Mouse (Mus musculus) liver, adult (tissue): ENCODE measurements around the gene Lin7b.

ENCODE experiments used
- GATA4 ChIP-seq: IDR thresholded peaks from 2 replicates; pipeline ENCODE4 v1.6.1; 2014; ENCODE audit warnings: mild to moderate bottlenecking, low read length; ENCODE audit not compliant: insufficient replicate concordance

Gene Lin7b

DNA sequence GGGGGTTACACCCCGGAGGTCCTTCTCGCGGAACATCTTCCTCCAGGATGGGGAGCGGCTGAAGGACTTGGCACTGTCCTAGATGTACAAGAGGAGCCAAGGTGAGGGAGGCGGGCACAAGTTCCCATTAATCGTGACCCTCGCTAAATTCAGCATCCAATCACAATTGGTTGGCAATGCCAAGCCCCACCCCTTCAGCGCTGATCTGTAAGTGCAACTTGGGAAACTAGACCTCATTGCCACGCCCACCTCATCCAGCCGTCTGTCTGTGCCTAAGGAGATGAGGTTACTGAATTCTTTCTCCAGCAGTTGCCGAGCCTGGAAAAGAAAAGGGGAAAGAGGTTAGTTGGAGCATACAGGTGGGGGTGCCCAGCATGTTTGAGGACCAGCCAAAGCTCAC lies 29.7 kb downstream of the Lin7b start:
- TF ChIP-seq GATA4: no peak

DNA sequence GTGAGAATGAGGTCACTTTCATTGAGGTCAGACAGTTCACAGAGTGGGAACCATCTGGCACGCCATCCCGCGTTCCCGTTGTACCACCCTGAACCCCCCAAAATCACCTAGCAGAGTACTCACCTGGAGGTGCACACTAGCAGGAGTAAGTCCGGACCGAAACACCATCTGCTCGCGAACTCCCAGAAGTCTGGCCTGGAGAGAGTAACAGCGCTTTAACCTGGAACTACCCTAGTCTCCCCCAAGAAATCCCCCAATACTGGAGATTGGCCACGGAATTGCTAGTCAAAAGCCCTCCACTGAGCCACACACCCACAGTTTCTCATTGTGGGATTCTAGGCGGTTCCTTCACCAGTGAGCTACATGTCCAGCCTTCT lies 30.3 kb downstream of the Lin7b start:
- TF ChIP-seq GATA4: no peak

DNA sequence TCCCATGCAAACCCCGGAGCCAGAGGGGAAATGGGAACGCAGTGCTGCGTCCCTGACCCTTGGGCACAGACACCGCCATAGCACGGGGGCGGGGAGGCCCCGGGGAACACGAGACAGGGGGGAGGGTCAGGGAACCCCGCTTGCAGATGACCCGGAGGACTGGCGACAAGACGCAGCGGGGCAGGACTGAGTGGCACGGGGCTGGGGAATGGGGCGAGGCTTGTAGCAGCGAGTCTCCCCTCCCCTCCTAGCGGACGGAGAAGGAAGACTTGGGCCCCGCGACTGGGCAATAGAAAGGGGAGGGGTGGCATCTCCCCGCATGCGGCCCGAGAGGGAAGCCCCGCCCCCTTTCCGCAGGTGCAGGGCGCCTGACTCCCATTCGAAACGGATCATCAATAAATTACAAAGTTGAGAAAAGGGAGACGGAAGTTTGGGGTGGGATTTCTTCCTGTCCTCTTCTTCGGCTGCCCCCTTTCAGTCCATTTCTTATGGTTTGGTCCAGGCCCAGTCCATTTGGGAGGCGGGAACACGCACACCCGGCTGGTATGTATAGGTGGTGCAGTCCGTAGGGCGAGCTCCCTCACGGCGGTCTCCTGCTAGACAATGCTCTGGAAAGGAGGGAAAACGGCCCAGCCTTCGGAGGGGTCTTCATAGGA lies 30.8 kb downstream of the Lin7b start:
- no peak for TF ChIP-seq GATA4

DNA sequence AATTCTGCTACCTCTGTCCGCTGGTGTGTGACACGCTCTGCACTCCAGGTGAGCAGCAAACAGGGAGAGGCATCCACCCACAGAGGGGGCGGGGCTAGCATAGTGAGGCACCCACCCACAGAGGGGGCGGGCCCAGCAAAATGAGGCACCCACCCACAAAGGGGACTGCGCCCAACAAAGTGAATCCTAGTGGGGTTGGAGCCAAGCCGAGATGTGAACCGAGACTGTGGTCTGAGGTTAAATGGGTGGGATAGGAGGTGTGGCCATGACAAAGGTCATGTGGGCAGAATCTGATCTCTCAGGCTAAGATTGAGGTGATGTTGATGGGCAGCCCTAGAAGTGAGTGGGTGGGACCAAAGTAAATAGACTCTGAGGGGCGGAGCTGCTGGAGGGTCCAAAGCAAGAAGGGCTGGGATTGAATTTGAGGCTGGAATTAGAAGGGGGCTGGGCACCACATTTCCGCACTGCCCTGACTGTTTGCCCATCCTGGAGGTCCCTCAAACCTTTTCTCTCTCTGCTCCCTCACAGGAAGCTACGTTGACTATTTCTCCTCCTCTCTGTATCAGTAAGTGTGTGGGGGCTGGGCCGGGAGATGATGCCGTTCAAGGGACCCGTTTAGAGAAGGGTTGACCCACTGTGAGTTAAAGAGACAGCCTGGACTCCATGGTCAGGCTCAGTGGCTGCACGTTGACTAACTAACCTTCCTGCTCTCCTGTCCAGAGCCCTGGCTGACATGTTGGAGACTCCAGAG lies 32.0 kb downstream of the Lin7b start:
- TF ChIP-seq GATA4: no peak

DNA sequence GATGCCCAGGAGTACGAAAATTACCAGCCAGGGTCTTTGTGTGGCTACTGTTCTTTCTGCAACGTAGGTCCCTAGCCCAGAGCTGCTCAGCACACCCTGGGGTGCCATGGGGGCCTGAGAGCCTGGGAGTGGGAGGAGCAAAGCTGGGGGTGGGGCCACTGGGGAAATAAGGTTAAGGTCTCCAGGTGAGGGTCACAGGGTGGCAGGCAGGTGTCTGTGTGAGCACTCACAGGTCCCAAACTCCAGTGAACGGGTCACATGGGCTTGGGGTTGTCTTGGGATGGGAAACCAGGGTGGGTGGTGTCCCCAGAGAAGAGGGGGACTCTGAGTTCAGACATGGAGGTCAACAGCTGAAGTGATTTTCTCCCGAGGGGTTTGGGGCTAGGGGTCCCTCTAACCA lies 32.9 kb downstream of the Lin7b start:
- no peak for TF ChIP-seq GATA4

DNA sequence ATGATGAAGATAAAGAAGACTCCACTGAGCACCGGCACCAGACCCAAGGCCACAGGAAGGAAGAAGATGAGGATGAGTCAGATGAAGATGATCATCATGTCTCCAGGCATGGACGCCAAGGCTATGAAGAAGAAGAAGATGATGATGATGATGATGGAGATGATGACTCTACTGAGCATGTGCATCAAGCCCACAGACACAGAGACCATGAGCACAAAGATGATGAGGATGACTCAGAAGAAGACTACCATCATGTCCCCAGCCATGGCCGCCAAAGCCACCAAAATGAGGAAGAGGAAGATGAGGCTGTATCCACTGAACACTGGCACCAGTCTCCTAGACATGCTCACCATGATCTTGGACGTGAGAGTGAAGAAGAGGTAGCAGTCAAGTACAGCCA lies 34.1 kb downstream of the Lin7b start:
- TF ChIP-seq GATA4: no peak

DNA sequence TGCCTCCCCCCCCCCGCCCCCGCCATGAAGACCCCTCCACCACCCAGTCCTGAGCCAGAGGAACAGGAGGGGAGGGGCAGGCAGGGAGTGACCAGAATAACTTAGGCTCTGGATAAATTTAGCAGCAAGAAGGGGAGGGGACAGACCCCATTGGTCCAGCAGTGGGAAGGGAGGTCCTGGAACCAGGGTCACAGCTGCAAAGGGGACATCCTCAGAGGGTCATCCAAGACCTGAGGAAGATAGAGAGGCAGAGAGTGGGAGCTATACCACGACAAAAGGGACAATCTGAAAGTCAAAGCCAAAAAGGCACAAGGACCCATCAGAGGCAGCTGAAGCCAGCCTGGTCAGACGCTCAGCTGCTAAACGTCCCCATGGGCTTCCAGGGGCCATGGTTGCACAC lies 35.3 kb downstream of the Lin7b start, which contains the start of gene Hrc:
TSS of gene Hrc (plus strand) at position 235 of the 400 bp plus-strand sequence.
- TF ChIP-seq GATA4: no peak

DNA sequence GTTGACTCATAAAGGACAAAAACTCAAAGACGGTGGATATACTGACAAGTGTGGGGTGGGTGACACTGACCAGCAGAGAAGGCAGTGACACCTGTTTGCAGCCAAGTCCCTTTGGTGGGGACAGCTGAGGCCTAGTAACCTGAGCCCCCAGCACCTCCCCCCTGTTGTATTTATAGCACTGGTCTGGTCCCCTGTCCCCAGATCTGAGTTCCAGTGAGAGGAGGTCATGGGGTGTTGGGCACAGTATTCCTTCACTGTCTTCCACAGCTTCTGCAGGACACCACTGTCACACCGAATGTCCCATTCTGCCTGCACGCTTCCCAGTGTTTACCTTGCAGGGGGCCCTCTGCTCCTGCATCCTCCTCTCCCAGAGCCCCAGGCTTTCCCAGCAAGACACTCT lies 35.8 kb downstream of the Lin7b start:
- TF ChIP-seq GATA4: no peak

DNA sequence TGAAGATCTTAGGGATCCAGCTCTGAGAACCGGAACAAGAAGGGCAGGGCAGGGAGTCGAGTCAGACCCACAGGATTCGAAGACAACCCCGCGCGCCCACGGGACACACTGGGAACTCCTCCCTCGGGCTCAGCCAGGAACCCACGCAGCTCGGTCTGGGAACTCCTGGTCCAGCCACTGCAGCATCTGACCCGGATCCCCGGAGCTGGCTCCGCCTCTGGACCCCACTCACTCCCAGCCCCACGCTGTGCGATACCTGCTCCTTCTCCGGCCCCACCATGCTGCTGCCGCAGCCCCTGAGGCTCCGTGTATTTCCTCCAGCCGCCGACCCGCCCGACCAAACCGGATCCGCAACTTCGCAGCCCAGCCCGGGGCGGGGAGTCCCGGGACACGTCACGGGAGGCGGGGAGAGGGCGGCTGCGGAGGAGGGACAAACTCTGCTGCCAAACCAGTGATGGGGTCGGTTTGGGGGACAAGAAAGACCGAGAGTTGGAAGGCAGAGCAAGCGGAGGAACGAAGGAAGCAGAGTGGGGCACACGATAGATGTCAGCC lies 36.9 kb downstream of the Lin7b start, which contains the start of gene Trpm4:
TSS of gene Trpm4 (minus strand) at position 350 of the 552 bp plus-strand sequence.
- no peak for TF ChIP-seq GATA4

DNA sequence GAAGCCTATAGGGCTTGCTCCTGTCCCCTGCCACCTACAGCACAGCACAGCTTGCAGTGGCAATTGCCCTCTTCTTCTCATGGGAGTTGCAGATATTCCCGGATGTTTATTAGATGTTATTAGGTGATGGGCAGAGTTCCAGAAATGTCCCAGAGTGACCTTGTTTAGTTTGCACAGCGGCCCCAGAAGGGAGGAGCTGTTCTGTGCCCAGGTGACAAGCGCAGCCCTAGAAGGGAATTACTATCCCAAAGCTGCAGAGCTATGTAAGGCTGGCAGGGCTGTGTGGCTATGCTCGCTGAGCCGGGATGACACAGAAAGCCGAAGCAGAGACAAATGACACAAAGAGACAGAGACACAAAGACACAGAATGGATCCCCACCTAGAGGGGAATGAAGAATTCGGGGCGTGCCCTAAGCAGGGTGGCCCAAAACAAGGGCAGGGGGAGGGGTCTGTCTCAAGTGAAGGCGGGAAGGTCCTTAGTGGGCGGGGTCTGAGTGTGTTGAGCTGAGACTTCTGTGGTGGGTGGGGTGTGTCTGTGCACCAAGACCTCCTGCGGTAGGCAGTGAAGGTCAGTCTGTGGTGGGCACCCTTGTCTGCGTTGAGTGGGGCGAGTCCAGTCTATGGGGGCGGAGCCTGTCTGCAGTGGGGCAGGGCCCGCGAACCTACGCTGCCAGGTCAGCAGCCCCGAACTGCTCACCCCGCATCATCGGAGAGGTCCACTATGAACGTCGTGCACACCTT lies 37.5 kb downstream of the Lin7b start:
- TF ChIP-seq GATA4: no peak

DNA sequence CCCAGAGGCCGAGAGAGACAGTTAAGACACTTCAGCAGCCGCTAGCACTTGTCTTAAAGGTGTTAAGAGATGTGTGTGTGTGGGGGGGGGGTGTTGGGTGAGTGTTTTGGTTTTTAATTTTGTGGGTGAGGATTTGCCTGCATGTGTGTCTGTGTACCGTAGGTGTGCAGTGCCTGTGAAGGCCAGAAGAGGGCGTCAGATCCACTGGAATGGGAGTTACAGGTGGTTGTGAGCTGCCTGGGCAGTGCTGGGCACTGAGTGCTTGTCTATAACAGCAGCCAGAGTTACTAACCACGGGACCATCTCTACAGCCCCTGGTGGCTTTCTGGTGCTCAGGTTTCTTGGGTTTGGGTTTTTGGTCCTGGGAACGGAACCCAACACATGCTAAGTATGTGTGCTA lies 38.9 kb downstream of the Lin7b start:
- TF ChIP-seq GATA4: no peak

DNA sequence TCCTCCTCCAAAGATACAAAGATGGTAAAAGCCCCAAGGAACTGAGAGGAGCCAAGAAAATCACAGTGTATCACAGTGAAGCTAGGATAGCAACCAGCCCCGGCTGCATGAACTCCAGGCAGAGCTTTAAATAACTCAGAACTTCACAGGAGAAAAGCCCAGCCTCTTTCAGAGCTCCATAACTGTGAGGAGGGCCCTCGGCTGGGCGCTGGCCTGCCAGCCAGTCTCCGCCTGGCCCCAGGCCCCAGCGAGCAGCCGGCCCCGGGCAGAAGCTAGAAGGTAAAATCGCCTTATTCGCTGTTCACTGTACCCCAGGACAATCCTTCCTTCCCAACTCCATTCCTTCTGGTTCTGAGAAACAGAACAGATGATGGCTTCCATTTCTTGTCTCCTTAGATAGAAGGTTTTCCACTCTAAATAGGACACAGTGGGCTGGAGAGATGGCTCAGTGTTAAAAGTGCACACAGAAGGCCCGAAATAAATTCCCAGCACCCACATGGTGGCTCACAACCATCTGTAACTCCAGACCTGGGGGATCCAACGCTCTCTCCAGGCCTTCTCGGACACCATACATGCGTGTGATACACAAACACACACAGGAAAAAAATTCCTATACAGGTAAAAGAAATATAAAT lies 41.4 kb downstream of the Lin7b start:
- no peak for TF ChIP-seq GATA4

DNA sequence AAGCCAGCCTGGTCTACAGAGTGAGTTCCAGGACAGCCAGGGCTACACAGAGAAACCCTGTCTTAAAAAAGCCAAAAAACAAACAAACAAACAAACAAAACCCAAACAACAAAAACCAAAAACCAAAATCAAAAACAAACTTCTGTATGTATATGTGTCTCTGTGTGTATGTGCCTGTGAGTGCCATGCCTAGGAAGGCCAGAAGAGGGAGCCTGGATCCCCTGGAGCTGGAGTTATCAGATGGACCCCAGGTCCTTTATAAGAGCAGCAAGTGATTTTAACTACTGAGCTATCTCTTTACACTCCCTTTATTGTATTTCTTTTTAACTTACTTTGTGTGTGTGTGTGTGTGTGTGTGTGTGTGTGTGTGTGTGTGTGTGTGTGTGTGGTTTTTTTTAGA lies 44.6 kb downstream of the Lin7b start:
- no peak for TF ChIP-seq GATA4

DNA sequence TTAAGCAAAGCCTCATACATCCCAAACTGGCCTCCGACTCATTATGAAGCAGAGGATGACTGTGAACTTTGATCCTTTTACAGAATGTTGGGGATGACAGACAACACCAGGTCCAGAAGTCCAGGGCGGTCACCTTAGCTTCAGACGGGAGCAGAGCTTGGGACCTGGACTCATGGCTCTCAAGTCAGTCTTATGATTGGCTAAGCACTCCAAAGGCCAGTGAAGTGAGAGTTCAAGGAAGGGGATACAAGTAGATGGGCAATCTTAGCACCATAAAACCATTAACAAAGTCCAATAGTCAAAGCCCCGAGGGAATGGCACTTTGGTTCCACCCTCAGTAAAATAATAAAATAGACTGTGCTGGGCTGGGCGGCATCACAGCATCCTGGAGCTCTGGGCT lies 47.3 kb downstream of the Lin7b start:
- TF ChIP-seq GATA4: no peak

DNA sequence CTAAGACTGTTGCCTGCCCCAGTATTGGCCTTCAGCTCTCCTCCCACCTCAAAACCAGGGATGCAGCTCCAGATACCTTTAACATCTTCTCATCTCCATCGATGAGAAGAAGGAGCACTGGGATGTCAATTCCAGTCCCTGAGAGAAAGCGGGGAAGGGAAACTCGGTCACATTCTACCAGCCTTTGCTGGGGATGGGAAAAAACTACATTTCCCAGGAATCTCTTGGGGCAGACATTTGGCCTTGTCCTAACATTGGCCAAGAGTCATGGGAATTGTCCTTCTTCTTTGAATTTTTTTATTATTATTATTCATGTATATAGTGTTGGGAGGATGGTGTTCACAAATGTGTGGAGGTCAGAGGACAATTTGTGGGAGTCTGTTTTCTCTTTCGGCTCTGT lies 48.1 kb downstream of the Lin7b start:
- no peak for TF ChIP-seq GATA4
